Mouse (Mus musculus) mature B cell (primary cell): ENCODE measurements around the gene Hist3h2ba.

Experiments used
- in situ Hi-C: fragments of 300-500 bp; cut with MboI; formaldehyde crosslinking; loops from 2 replicates; pipeline ENCODE4 v1.14.3; 2019

The Hist3h2ba gene

GRCm38 (mm10) chr11:58985299-58985917 lies 36.7 kb downstream of the Hist3h2ba start:
- in situ Hi-C loops, result no loop called here

- in situ Hi-C loops, result no loop called here
Measured at GRCm38 (mm10) chr11:58989166-58989565, 40.4 kb downstream of the Hist3h2ba start.

GRCm38 (mm10) chr11:58990141-58990540 lies 41.4 kb downstream of the Hist3h2ba start:
- in situ Hi-C loops, result no loop called here

GRCm38 (mm10) chr11:58990794-58991193 lies 42.1 kb downstream of the Hist3h2ba start:
- in situ Hi-C loops, result no loop called here

- in situ Hi-C loops, result no loop called here
Measured at GRCm38 (mm10) chr11:58991911-58992310, 43.2 kb downstream of the Hist3h2ba start.

- in situ Hi-C loops, result no loop called here
Measured at GRCm38 (mm10) chr11:58993091-58993670, 44.5 kb downstream of the Hist3h2ba start.

GRCm38 (mm10) chr11:58994337-58994826 lies 45.7 kb downstream of the Hist3h2ba start:
- in situ Hi-C loops, result no loop called here

GRCm38 (mm10) chr11:58995061-58995806 lies 46.5 kb downstream of the Hist3h2ba start:
- in situ Hi-C loops, result no loop called here

- in situ Hi-C loops, result no loop called here
Measured at GRCm38 (mm10) chr11:58995807-58996370, 47.2 kb downstream of the Hist3h2ba start.

GRCm38 (mm10) chr11:58997541-58997940 lies 48.8 kb downstream of the Hist3h2ba start:
- in situ Hi-C loops, result no loop called here
